Mouse (Mus musculus) forebrain, embryonic 16.5 days (tissue): ENCODE results near the gene Lancl1. TPM values are rescaled to one million over a fixed set of nuclear protein-coding genes. Genes with fewer than 3 reads are reported as not detected.

Experiments used
- ATAC-seq: fragments of 200-750 bp; cut with Nextera tagmentation; 2 replicates; pipeline ENCODE4 v1.8.0; 2017; ENCODE audit warnings: mild to moderate bottlenecking, moderate library complexity
- H3K27ac ChIP-seq: fragments of 300-500 bp; sonication (generic); 2 replicates; pipeline ENCODE4 v1.5.1; 2014; ENCODE audit warnings: low read length, control low read depth
- H3K27me3 ChIP-seq: fragments of 300-500 bp; sonication (generic); replicated peaks from 2 replicates; pipeline ENCODE4 v1.6.1; 2014; ENCODE audit warnings: low read length; ENCODE audit not compliant: control insufficient read depth, insufficient read depth
- H3K36me3 ChIP-seq: fragments of 300-500 bp; sonication (generic); 2 replicates; pipeline ENCODE4 v1.6.1; 2014; ENCODE audit not compliant: control insufficient read depth, insufficient read depth
- H3K4me1 ChIP-seq: fragments of 300-500 bp; sonication (generic); replicated peaks from 2 replicates; pipeline ENCODE4 v1.6.1; 2014; ENCODE audit warnings: low read length; ENCODE audit not compliant: control insufficient read depth, insufficient read depth
- H3K4me2 ChIP-seq: fragments of 300-500 bp; sonication (generic); 2 replicates; pipeline ENCODE4 v1.6.1; 2014; ENCODE audit warnings: mild to moderate bottlenecking, low read length, control low read depth
- H3K4me3 ChIP-seq: fragments of 300-500 bp; sonication (generic); replicated peaks from 2 replicates; pipeline ENCODE4 v1.5.1; 2014; ENCODE audit warnings: mild to moderate bottlenecking, low read length, control low read depth
- H3K9ac ChIP-seq: fragments of 300-500 bp; sonication (generic); replicated peaks from 2 replicates; pipeline ENCODE4 v1.6.1; 2014; ENCODE audit warnings: low read depth, low read length, control low read depth
- H3K9me3 ChIP-seq: fragments of 300-500 bp; sonication (generic); 2 replicates; pipeline ENCODE4 v1.6.1; 2016; ENCODE audit warnings: low read length; ENCODE audit not compliant: control insufficient read depth
- WGBS: fragments of 180-500 bp; shearing (Covaris S2); extraction: QIAGEN DNeasy Blood & Tissue Kit; methylation state at CpG from one replicate; pipeline ENCODE4 v1.1.7; 2014; 5-methylcytosine and 5-hydroxymethylcytosine counted together
- polyA plus RNA-seq: library from polyadenylated mRNA; unstranded; fragments of >200 nt; fragmentation: Nextera tagmentation; extraction: Ambion mirVana; gene quantifications from 2 replicates; pipeline ENCODE4 v1.2.1, GENCODE M21; 2015

Gene Lancl1
- polyA plus RNA-seq, 1 experiment from 2014 or later: 201 TPM

DNA sequence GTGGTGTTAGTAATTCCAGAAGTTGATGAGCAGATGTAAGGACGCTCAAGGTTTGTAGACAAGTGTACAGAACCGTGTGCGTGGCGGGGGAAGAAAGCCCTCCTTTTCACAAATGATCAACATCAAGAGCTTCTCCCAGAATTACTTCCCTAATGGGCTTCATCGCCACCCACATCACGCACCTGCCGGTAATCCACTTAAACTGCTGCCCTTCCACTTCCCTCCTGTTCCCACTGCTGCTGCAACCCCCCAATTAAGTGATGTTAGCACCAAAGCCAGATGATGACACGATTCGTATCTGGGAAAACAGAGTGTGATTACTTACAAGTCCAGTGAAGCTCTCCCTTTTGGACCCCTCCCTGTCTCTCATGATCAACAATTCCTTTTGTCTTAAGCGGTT is 16.6 kb downstream of the Lancl1 start:
- H3K4me2 ChIP-seq: no peak overlapping the region
- H3K27me3 ChIP-seq: no peaks in the 10 kb centered on the region
- no peak for ATAC-seq
- no peaks in the 10 kb centered on the region; the same call in 1 of the 2 replicates for H3K4me1 ChIP-seq
- H3K9me3 ChIP-seq: no peaks in the 10 kb centered on the region
- H3K9ac ChIP-seq: no peak overlapping the region
- H3K27ac ChIP-seq: no peak overlapping the region
- no peak overlapping the region for H3K4me3 ChIP-seq
- 65% methylated on average over 10 of the region's 10 CpGs for WGBS
- peaks cover 19% of the 10 kb centered on the region for H3K36me3 ChIP-seq

DNA sequence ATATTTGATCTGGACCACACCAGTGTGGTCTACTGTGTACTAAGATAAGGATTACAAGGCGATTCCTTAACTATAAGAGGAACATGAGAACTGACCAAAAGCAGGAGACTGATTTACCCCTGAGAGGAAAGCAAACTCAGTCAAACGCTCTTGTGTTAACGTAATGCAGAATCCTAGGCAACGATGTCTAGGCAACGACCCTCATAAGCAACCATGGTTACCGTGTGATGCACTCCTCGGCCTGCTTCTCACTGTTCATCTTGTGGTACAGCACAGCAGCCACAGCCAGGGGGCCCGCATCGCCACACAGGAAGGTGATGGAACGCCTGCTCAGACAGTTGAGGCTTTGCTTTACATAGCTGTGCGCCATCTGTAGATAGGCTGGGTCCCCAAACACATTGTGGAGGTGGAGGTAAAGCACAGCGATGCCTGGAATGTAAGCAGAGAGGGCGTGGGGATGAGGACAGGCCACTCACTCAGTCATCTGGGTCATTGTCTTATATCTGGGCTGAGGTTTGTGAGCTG is 18.0 kb downstream of the Lancl1 start:
- Histone ChIP-seq H3K9me3 (no peaks in the 10 kb centered on the region), H3K27me3 (no peaks in the 10 kb centered on the region), H3K4me1 (no peaks in the 10 kb centered on the region; the same call in 1 of the 2 replicates), H3K4me3 (no peak overlapping the region), H3K27ac (no peak overlapping the region), H3K36me3 (peaks cover 15% of the 10 kb centered on the region), H3K4me2 (no peak overlapping the region), H3K9ac (no peak overlapping the region)
- 91% methylated on average over 13 of the region's 13 CpGs for WGBS
- no peak for ATAC-seq

DNA sequence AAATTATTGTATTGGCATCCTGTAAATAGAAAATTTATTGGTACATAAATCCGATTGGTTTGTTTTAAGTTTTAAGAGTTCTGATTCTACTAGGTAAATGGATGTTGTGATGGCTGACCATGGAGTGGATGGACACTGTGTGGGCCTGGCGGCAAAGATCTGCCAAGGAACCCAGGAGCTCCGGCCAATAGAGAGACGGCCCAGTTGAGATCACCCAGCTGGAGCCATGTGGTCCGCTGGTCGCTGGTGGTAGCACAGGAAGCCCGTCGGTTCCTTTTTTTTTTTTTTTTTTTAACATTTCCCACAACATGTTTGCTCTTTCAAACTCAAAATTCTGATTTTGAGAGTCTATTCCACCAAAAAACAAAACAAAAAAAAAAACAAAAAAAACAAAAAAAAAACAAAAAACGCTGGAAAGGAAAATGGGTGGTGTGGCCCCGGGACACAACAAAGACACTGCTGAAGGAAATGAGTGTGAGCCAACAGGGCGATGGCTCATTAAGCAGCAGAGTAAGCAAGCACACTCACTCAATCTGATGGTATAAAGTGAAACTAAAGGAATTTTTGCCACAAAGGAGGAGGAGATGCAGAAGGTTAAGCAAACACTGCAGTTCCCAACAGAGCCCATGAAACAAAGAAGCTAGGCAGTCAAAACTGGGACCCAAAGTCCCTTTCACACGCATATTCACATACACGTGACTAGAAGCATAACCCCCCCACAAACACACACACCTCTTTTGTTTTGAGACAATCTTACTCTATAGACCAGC is 21.4 kb downstream of the Lancl1 start:
- Histone ChIP-seq H3K27ac (no peak overlapping the region), H3K9ac (no peak overlapping the region), H3K4me1 (no peaks in the 10 kb centered on the region; the same call in 1 of the 2 replicates), H3K4me2 (no peak overlapping the region), H3K27me3 (no peaks in the 10 kb centered on the region), H3K4me3 (no peak overlapping the region), H3K36me3 (peaks cover 15% of the 10 kb centered on the region), H3K9me3 (no peaks in the 10 kb centered on the region)
- no peak for ATAC-seq
- 83% methylated on average over 13 of the region's 13 CpGs for WGBS

DNA sequence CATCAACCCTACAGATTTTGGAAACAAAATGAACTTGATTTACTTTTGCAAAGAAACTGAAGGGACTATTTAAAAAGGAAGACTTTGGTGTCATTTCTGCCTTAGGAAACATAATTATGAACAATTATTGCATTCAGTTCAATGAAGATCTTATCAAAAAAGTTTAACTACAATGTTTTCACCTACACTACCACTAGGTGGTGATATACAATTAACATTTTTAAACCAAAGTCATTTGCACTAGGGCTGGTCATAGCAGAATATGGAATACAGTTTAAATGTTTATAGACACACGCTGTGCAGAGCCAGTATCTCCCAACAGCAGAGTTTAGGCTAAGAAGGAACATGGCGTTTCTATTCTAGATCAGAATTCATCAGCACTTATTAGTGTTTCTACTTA is 24.5 kb downstream of the Lancl1 start:
- ATAC-seq: no peak

DNA sequence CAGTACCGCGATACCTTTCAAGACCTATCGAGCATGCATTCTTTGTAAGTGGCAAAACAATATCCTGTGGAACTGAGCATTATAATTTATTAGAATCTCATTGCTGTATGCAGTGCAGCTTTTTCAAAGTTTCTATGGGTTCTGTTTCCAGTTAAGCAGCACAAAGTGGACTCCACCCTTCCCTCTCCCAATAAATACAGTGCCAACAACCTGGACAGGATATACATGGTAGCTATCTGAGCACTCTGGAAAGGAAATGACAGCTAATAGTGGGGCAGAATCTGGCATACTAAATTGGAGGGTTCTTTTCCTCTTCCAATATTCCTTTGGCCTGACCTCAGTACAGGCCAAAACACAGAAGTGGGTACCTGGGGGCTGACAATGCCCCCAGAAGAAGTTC is 28.2 kb downstream of the Lancl1 start:
- Histone ChIP-seq H3K4me3 (no peak overlapping the region), H3K27me3 (no peaks in the 10 kb centered on the region), H3K4me2 (no peak overlapping the region), H3K27ac (no peak overlapping the region), H3K9ac (no peak overlapping the region), H3K36me3 (peaks cover 19% of the 10 kb centered on the region), H3K4me1 (no peaks in the 10 kb centered on the region), H3K9me3 (no peaks in the 10 kb centered on the region)
- no peak for ATAC-seq
- WGBS: 95% methylated on average over 3 of the region's 3 CpGs

More for the DNA sequence above, 24.5 kb downstream of the Lancl1 start:
- Histone ChIP-seq H3K9me3 (no peaks in the 10 kb centered on the region), H3K27me3 (no peaks in the 10 kb centered on the region), H3K4me3 (no peak overlapping the region), H3K4me1 (no peaks in the 10 kb centered on the region), H3K36me3 (peaks cover 6% of the 10 kb centered on the region), H3K4me2 (no peak overlapping the region), H3K9ac (no peak overlapping the region), H3K27ac (no peak overlapping the region)
- WGBS: 67% methylated on average over 2 of the region's 2 CpGs

DNA sequence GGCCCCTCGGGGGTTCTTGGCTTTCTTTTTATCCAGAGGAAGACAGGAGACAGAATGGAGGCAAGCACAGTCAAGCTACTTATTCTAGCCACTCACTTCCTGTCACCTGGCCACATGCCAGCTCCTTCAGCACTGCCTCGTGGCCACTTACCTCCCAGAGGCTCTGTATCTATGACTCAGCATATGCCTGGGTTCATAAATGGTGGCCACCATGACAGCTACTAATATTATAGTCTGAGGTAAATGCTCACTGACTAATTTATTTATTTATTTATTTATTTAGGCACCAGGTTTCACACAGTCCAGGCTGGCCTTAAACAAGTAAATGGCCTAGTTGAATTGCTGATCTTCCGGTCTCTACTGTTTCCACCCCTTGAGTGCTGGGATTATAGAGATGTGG is 35.0 kb downstream of the Lancl1 start:
- ATAC-seq: peak; percentile 28; the same call in 1 of the 2 replicates
- H3K4me3 ChIP-seq: no peak overlapping the region
- no peaks in the 10 kb centered on the region for H3K27me3 ChIP-seq
- 58% methylated on average over 3 of the region's 3 CpGs for WGBS
- H3K9ac ChIP-seq: no peak overlapping the region
- H3K4me2 ChIP-seq: no peak overlapping the region
- H3K36me3 ChIP-seq: peaks cover 33% of the 10 kb centered on the region
- H3K9me3 ChIP-seq: no peaks in the 10 kb centered on the region
- no peaks in the 10 kb centered on the region for H3K4me1 ChIP-seq
- H3K27ac ChIP-seq: no peak overlapping the region

DNA sequence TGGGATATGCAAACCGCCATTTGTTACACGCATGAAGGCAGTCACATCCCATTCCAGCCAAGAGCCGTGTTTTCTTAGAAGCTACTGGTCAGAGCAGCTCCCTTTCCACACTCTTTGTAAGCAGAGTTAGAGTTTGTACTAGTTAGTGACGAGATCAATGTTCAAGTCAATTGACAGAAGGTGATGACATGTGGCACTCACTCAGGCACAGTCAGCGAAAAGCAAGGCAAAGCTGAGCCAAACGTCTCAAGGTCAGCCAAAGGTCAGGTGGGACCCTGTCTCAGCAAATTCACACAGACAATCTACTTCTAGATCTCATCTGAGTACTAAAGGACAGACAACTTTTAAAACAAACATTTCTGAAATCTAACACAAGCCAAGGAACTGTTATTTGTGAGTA is 36.4 kb downstream of the Lancl1 start:
- WGBS: 88% methylated on average over 6 of the region's 6 CpGs
- H3K4me2 ChIP-seq: no peak overlapping the region
- no peaks in the 10 kb centered on the region for H3K27me3 ChIP-seq
- no peak overlapping the region for H3K9ac ChIP-seq
- no peak for ATAC-seq
- H3K27ac ChIP-seq: no peak overlapping the region
- H3K9me3 ChIP-seq: no peaks in the 10 kb centered on the region
- peaks cover 24% of the 10 kb centered on the region for H3K36me3 ChIP-seq
- no peak overlapping the region for H3K4me3 ChIP-seq
- no peaks in the 10 kb centered on the region for H3K4me1 ChIP-seq

DNA sequence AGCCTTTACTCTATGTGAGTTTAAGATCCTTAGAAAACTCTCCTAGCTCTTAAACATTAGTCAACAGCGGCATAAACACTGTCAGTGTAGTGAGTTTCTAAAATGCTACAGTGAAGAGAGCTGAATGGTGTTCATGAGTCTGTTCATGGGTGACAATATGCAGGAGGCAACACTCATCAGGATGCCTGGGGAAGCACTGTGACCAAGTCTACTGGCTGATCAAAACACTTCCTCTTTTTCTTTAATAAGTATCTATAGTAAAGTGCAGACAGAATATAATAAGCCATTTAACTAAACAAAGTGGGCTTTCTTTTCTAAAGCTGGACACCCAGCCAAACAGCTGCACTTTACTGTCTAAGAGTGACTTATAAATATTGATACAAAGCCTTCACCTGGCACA is 37.3 kb downstream of the Lancl1 start:
- Histone ChIP-seq H3K4me1 (no peaks in the 10 kb centered on the region), H3K4me3 (no peak overlapping the region), H3K9ac (no peak overlapping the region), H3K9me3 (no peaks in the 10 kb centered on the region), H3K36me3 (peaks cover 19% of the 10 kb centered on the region), H3K27me3 (no peaks in the 10 kb centered on the region), H3K4me2 (no peak overlapping the region), H3K27ac (no peak overlapping the region)
- no peak for ATAC-seq
- 88% methylated on average over 1 of the region's 1 CpGs for WGBS

DNA sequence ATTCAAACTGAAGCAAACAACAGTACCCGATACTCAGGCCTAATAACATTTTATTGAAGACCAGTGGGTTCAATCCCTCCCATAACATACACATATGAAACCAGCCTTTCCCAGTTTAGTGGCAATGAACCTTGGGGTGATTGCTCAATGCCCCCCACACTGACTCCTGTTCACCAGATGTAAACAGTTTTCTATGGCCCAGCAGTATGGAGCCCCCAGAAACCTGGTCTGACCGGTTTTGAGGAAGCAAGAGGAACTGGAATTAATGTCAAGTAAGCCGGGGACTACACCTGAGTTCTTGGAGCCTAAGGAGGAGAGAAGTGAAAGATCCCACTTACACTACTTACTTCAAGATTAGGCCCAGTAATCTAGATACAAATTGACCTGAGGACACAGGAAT is 38.2 kb downstream of the Lancl1 start:
- H3K4me3 ChIP-seq: no peak overlapping the region
- no peak overlapping the region for H3K4me2 ChIP-seq
- H3K9me3 ChIP-seq: no peaks in the 10 kb centered on the region
- H3K9ac ChIP-seq: no peak overlapping the region
- no peak for ATAC-seq
- no peaks in the 10 kb centered on the region for H3K27me3 ChIP-seq
- H3K27ac ChIP-seq: no peak overlapping the region
- 83% methylated on average over 3 of the region's 3 CpGs for WGBS
- no peaks in the 10 kb centered on the region for H3K4me1 ChIP-seq
- H3K36me3 ChIP-seq: peaks cover 14% of the 10 kb centered on the region
